In the genomic region with DNA sequence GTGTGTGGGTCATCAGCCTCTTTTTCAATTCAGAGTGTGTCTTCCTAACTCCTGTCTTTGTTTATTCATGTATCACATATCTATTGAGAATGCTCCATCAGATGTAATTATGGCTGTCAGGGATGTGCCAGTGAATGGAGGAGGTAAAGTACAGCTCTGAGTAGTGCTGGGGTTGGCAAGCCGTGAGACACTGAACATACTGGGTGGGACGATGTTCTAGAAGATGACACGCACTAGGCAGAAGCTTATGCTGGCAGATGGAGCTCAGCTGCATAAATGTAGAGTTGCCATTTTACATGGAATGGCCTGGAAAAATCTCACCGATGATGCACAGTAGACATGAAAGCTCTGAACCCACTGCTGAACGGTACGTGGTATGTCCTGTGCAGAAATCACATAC, we compare ENCODE assay signal across 16 mouse cellular contexts.
"Had no signal": no experiment of that assay in that cellular context is flagged by ENCODE, and none has a peak within 500 bp of the region (broad histone marks: within the 10 kb centered on the region; RNA-seq: fewer than 3 reads in every experiment).

No protein-coding gene starts in this region.

- ATAC-seq: hindbrain, postnatal 0 days; intestine, embryonic 16.5 days; liver, embryonic 12.5 days had no signal

- DNase-seq: gastrocnemius, postnatal 14 days; gastrocnemius, postnatal 36 days; heart, adult 11 months; heart, adult 2 months; heart, postnatal 14 days; heart, postnatal 36 days; kidney, adult 11 months; kidney, adult 2 months; kidney, adult 9 months; kidney, postnatal 14 days; kidney, postnatal 36 days; layer of hippocampus, postnatal 36 days; left cerebral cortex, postnatal 4 days had no signal
